Mouse (Mus musculus) forebrain, embryonic 16.5 days (tissue): ENCODE results near the gene Fancc. TPM values are rescaled to one million over a fixed set of nuclear protein-coding genes. Genes with fewer than 3 reads are reported as not detected.
A peak's percentile ranks its signal among the peaks of the same experiment; 100 is the strongest.

ENCODE experiments used
- ATAC-seq: fragments of 200-750 bp; cut with Nextera tagmentation; 2 replicates; pipeline ENCODE4 v1.8.0; 2017; ENCODE audit warnings: mild to moderate bottlenecking, moderate library complexity
- H3K27ac ChIP-seq: fragments of 300-500 bp; sonication (generic); 2 replicates; pipeline ENCODE4 v1.5.1; 2014; ENCODE audit warnings: low read length, control low read depth
- H3K27me3 ChIP-seq: fragments of 300-500 bp; sonication (generic); replicated peaks from 2 replicates; pipeline ENCODE4 v1.6.1; 2014; ENCODE audit warnings: low read length; ENCODE audit not compliant: control insufficient read depth, insufficient read depth
- H3K36me3 ChIP-seq: fragments of 300-500 bp; sonication (generic); 2 replicates; pipeline ENCODE4 v1.6.1; 2014; ENCODE audit not compliant: control insufficient read depth, insufficient read depth
- H3K4me1 ChIP-seq: fragments of 300-500 bp; sonication (generic); replicated peaks from 2 replicates; pipeline ENCODE4 v1.6.1; 2014; ENCODE audit warnings: low read length; ENCODE audit not compliant: control insufficient read depth, insufficient read depth
- H3K4me2 ChIP-seq: fragments of 300-500 bp; sonication (generic); 2 replicates; pipeline ENCODE4 v1.6.1; 2014; ENCODE audit warnings: mild to moderate bottlenecking, low read length, control low read depth
- H3K4me3 ChIP-seq: fragments of 300-500 bp; sonication (generic); replicated peaks from 2 replicates; pipeline ENCODE4 v1.5.1; 2014; ENCODE audit warnings: mild to moderate bottlenecking, low read length, control low read depth
- H3K9ac ChIP-seq: fragments of 300-500 bp; sonication (generic); replicated peaks from 2 replicates; pipeline ENCODE4 v1.6.1; 2014; ENCODE audit warnings: low read depth, low read length, control low read depth
- H3K9me3 ChIP-seq: fragments of 300-500 bp; sonication (generic); 2 replicates; pipeline ENCODE4 v1.6.1; 2016; ENCODE audit warnings: low read length; ENCODE audit not compliant: control insufficient read depth
- WGBS: fragments of 180-500 bp; shearing (Covaris S2); extraction: QIAGEN DNeasy Blood & Tissue Kit; methylation state at CpG from one replicate; pipeline ENCODE4 v1.1.7; 2014; 5-methylcytosine and 5-hydroxymethylcytosine counted together
- polyA plus RNA-seq: library from polyadenylated mRNA; unstranded; fragments of >200 nt; fragmentation: Nextera tagmentation; extraction: Ambion mirVana; gene quantifications from 2 replicates; pipeline ENCODE4 v1.2.1, GENCODE M21; 2015

Gene Fancc
- polyA plus RNA-seq, 1 experiment from 2014 or later: 13.7 TPM

DNA sequence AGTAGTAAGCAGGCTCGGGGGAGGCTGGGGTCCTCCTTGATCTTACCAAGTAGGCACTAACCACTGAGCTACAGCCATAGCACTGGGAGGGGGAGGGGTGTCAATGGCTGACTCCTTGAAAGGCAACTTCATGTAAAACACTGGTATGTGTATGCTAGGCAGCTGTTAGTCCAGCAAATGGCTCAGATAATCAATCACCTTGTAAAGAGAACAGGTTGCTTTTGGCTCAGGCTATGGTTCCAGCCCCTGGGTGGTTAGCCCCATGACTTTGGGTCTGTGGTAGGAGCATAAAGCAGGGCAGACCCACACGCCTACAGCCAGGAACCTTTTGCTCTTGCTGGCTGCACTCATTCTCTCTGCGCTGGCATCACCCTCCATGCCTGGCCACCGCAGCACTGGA, 207.0 kb downstream of the Fancc start:
- H3K27ac ChIP-seq: no peak overlapping the region
- 88% methylated on average over 4 of the region's 4 CpGs for WGBS
- no peak overlapping the region for H3K4me2 ChIP-seq
- H3K27me3 ChIP-seq: no peaks in the 10 kb centered on the region
- no peaks in the 10 kb centered on the region; the same call in 1 of the 2 replicates for H3K36me3 ChIP-seq
- H3K9me3 ChIP-seq: no peaks in the 10 kb centered on the region
- no peak overlapping the region for H3K9ac ChIP-seq
- peaks cover 5% of the 10 kb centered on the region; the same call in 1 of the 2 replicates for H3K4me1 ChIP-seq
- no peak for ATAC-seq
- H3K4me3 ChIP-seq: no peak overlapping the region

DNA sequence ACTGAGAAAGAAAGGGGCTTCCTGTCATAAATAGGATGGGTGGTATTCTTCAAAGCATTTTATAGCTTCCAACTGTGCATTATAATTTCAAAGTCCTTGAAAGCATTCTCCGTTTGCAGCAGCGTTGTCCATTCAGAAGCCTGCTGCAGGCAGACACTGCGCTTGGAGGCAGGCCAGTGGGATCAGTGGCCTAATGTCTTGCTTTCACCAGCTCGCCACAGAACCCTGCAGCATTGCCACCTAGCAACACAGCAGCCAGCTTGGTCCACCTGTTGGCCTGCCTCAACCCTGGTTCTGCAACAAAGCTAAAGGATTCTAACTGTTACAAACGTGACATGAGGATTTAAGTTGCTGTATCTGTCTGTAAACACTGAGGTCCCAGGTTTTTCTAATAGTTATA, 207.4 kb downstream of the Fancc start:
- 36% methylated on average over 5 of the region's 5 CpGs for WGBS
- H3K36me3 ChIP-seq: no peaks in the 10 kb centered on the region; the same call in 1 of the 2 replicates
- no peak overlapping the region for H3K4me3 ChIP-seq
- no peak overlapping the region for H3K27ac ChIP-seq
- no peak overlapping the region for H3K9ac ChIP-seq
- ATAC-seq: no peak
- H3K4me2 ChIP-seq: no peak overlapping the region
- H3K4me1 ChIP-seq: peaks cover 5% of the 10 kb centered on the region; the same call in 1 of the 2 replicates
- no peaks in the 10 kb centered on the region for H3K27me3 ChIP-seq
- H3K9me3 ChIP-seq: no peaks in the 10 kb centered on the region

DNA sequence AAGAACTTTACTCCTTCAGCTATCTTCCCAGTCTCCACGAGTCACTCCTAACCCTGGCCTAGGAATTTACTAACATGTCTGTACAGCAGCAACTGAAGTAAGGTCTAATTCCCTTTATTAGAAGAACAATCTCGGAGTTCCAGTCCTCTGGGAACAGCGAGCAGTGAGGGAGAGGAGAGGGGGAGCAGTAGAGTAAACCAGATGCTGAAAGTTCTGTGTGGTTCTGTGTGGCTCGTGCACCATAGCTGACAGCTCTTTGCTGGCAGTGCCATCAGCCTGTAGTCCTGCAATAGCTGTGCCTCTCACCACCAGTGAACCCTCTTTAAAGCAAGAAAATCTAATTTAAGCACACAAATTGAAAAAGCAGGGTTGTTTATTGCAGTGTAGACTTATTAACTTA, 207.9 kb downstream of the Fancc start:
- H3K27ac ChIP-seq: no peak overlapping the region

DNA sequence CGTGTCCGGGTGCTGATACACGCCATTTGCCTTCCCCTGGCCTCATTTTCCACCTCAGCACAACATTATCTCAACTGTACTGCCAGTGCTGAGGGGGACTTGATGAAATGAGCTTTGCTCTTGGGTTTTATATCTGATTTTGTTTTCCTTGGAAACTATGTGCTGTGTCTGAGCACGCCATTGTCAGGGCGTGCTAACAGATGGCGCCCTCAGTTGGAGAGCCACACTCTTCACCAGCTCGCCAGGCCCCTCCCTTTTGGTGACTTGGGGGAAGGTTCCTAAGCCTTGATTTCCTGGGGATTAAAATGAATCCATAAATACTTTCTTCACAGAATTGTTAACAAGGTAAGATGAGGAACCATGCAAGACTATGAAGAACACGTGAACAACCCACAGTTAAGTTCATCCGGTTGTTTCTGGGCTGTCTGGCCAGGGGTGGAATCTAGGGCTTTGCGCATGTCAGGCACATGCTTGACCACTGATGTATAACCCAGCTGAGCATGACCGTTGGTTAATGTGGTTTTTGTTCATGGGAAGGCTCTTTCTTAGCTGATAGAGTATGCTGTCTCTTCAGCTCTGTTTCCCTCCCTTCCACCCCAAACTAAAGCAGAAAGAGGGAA, 210.5 kb downstream of the Fancc start:
- WGBS: 85% methylated on average over 11 of the region's 11 CpGs
- H3K36me3 ChIP-seq: no peaks in the 10 kb centered on the region; the same call in 1 of the 2 replicates
- no peak for ATAC-seq
- H3K4me1 ChIP-seq: peaks cover 5% of the 10 kb centered on the region; the same call in 1 of the 2 replicates
- H3K4me2 ChIP-seq: no peak overlapping the region
- H3K27me3 ChIP-seq: no peaks in the 10 kb centered on the region
- H3K9me3 ChIP-seq: no peaks in the 10 kb centered on the region
- H3K27ac ChIP-seq: no peak overlapping the region
- no peak overlapping the region for H3K4me3 ChIP-seq
- H3K9ac ChIP-seq: no peak overlapping the region

More for the DNA sequence above, 207.9 kb downstream of the Fancc start:
- H3K4me2 ChIP-seq: no peak overlapping the region
- H3K4me3 ChIP-seq: no peak overlapping the region
- no peak for ATAC-seq
- 41% methylated on average over 4 of the region's 4 CpGs for WGBS
- H3K4me1 ChIP-seq: peaks cover 5% of the 10 kb centered on the region; the same call in 1 of the 2 replicates
- no peaks in the 10 kb centered on the region for H3K9me3 ChIP-seq
- H3K27me3 ChIP-seq: no peaks in the 10 kb centered on the region
- H3K9ac ChIP-seq: no peak overlapping the region
- H3K36me3 ChIP-seq: no peaks in the 10 kb centered on the region; the same call in 1 of the 2 replicates

DNA sequence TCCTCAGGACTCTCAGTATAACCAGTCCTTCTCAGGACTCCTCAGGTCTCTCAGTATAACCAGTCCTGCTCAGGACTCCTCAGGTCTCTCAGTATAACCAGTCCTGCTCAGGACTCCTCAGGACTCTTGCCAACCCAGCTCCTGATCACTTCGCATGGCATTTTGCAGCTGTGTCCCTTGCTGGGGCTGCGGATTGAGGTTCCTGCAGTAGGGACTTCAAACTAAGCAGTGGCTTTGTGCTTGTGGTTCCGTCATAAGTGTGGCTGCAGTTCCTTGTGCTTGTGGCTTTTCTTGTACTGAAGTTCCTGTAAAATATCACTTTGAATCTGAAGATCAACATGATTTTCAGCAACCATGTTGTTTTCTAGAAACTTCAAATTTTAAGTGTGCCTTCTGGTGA, 212.3 kb downstream of the Fancc start:
- WGBS: 93% methylated on average over 3 of the region's 3 CpGs
- no peaks in the 10 kb centered on the region for H3K27me3 ChIP-seq
- no peak overlapping the region for H3K27ac ChIP-seq
- no peak overlapping the region for H3K4me2 ChIP-seq
- no peak overlapping the region for H3K4me3 ChIP-seq
- no peaks in the 10 kb centered on the region; the same call in 1 of the 2 replicates for H3K36me3 ChIP-seq
- H3K9me3 ChIP-seq: no peaks in the 10 kb centered on the region
- H3K4me1 ChIP-seq: peaks cover 4% of the 10 kb centered on the region; the same call in 1 of the 2 replicates
- ATAC-seq: no peak
- H3K9ac ChIP-seq: no peak overlapping the region

DNA sequence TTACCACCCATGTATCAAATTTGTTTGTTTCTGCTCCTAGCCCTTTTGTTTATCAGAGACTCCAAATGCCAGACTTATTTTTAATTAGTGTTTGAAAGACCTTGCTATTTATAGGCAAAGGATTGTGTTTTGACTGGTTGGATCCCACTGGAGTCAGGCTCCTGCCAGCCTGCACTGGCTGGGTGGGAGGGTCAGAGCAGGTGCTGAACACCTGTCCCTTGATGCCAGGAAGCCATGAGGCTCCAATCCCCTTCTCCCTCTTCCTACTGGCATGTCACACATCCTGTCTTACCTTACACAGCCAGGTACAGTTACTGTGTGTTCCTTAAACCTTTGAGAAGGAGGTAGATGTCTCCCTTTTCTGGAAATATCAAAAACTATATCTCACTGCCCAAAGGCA, 213.8 kb downstream of the Fancc start:
- Histone ChIP-seq H3K9ac (no peak overlapping the region), H3K27ac (no peak overlapping the region), H3K4me1 (peaks cover 11% of the 10 kb centered on the region), H3K36me3 (no peaks in the 10 kb centered on the region; the same call in 1 of the 2 replicates), H3K27me3 (no peaks in the 10 kb centered on the region), H3K9me3 (no peaks in the 10 kb centered on the region), H3K4me3 (no peak overlapping the region), H3K4me2 (no peak overlapping the region)
- no peak for ATAC-seq

DNA sequence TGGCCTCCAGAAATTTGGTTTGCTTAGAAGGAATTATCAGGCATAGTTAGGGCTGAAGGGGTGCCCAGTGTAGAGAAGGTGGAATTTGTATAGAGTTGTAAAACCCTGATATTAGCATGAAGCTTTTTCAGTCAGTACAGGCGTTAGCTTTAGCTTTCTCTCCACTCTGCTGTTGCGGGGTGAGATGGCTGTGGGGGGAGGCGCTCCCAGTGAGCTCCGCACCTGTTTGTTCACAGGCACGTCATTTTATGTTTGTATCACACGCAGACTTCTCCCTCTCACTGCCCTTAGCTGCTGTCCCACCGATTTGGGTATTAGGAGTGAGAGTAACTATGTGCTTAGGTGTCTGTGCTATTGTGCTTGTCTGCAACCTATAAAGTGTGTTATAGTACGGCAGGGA, 215.9 kb downstream of the Fancc start:
- no peak overlapping the region for H3K4me2 ChIP-seq
- H3K9me3 ChIP-seq: no peaks in the 10 kb centered on the region
- no peak for ATAC-seq
- H3K36me3 ChIP-seq: no peaks in the 10 kb centered on the region; the same call in 1 of the 2 replicates
- no peak overlapping the region for H3K27ac ChIP-seq
- H3K27me3 ChIP-seq: no peaks in the 10 kb centered on the region
- no peak overlapping the region for H3K9ac ChIP-seq
- H3K4me3 ChIP-seq: no peak overlapping the region
- WGBS: 77% methylated on average over 8 of the region's 8 CpGs
- peaks cover 9% of the 10 kb centered on the region for H3K4me1 ChIP-seq

DNA sequence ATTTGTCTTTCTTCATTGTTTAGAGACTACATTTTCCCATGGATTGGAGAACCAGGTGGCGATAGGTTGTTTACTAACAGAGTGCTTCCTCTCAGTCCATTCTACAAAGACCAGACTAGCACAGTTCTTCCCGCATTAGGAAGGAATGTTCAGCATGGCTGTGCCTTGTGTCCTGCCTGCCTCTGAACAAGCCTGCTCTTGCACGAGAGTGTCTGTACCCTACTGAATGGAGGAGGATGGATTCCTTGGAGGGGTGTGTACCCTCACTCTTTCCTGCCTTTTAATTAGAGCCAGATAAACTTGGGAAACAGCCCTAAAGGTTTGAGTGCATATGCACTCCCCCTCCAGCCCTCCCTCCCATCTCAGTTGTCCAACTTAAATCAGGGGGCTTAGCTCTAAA, 216.7 kb downstream of the Fancc start:
- 0 out of 2 replicates have a peak, but pooled peaks have one; percentile 49 for ATAC-seq
- Histone ChIP-seq H3K27ac (no peak overlapping the region), H3K27me3 (no peaks in the 10 kb centered on the region), H3K9me3 (no peaks in the 10 kb centered on the region), H3K9ac (no peak overlapping the region), H3K36me3 (no peaks in the 10 kb centered on the region; the same call in 1 of the 2 replicates), H3K4me2 (no peak overlapping the region), H3K4me3 (no peak overlapping the region), H3K4me1 (peaks cover 9% of the 10 kb centered on the region)
- WGBS: 42% methylated on average over 3 of the region's 3 CpGs

DNA sequence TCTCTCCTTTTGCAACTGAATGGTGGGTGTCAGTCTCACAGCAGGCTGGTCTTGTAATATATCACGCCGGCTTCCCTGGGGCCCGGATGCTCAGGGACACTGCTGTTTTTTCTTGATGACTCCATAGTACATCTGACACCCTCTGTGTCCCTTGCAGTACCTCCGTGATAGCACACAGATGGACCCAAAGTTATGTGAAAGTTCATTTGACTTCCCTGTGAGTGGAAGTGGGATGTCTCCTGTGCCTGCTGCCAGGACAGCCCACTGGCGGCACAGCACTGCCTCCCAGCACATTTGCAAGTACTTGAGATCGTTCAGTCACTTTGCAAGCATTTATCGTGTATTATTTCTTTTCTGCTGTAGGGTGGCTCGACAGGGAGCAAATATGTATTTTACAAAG, 217.3 kb downstream of the Fancc start:
- no peak for ATAC-seq
- no peaks in the 10 kb centered on the region for H3K36me3 ChIP-seq
- H3K27me3 ChIP-seq: no peaks in the 10 kb centered on the region
- no peaks in the 10 kb centered on the region for H3K9me3 ChIP-seq
- H3K27ac ChIP-seq: no peak overlapping the region
- WGBS: 65% methylated on average over 8 of the region's 8 CpGs
- H3K9ac ChIP-seq: no peak overlapping the region
- no peak overlapping the region for H3K4me3 ChIP-seq
- H3K4me1 ChIP-seq: peaks cover 9% of the 10 kb centered on the region
- no peak overlapping the region for H3K4me2 ChIP-seq
